In the genomic region with DNA sequence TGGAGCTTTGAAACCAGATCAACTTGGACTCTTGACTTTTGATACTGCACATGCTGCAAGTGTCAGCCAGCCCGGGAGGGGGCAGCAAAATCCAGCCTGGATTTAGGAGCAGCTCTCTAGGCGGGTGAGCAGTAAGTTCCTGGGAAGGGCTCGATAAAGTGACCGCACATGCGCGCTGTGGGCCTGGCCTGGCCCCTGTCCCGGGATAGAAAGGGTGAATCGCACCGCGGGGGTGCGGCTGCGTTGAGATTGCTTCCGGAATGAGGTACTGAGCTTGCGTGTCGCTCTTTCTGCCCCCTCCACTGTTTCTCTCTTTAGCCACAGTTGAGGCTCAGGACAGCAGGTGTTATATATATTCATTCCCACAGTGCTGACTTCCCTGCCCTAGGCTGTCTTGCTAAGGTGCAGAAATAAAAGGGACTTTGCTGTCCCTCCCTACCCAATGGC, we compare ENCODE assay signal across 8 mouse cellular contexts. TPM values are rescaled to one million over a fixed set of nuclear protein-coding genes. Genes with fewer than 3 reads are reported as not detected.
DNase-seq lines count a peak whose midpoint lies in the region; ATAC-seq and TF ChIP-seq lines count a peak whose summit lies in the region.

No protein-coding gene starts in this region.

- TF ChIP-seq EP300 in stomach, postnatal 0 days (optimal IDR thresholded peaks at IDR 0.05): no peak

- H3K79me2 ChIP-seq in C2C12 (ENCODE audit: control insufficient read depth, insufficient read depth): no peaks in the 10 kb centered on the region

- no peak overlapping the region for H3ac ChIP-seq in C2C12 (ENCODE audit: control insufficient read depth, insufficient read length, low read depth)

- peak; percentile 94 for DNase-seq in brain, adult 2 months (ENCODE audit: low read depth, low spot score)
- peak; percentile 73 for DNase-seq in fibroblast of lung, adult 2 months (ENCODE audit: low read depth)
- DNase-seq in kidney, postnatal 14 days: peak; percentile 89
- peak; percentile 53 for DNase-seq in liver, embryonic 13.5 days
- DNase-seq in neural tube, embryonic 11.5 days (ENCODE audit: low spot score): peak; percentile 90
- DNase-seq in stomach, postnatal 0 days (ENCODE audit: low spot score): peak; percentile 96

- 0% methylated on average over 13 of the region's 15 CpGs for WGBS in heart, embryonic 14.5 days
- under 1% methylated on average over 15 of the region's 15 CpGs for WGBS in liver, embryonic 13.5 days (ENCODE audit: insufficient replicate concordance)
- 0% methylated on average over 15 of the region's 15 CpGs for WGBS in neural tube, embryonic 11.5 days
- WGBS in stomach, postnatal 0 days: 0% methylated on average over 15 of the region's 15 CpGs

- 0 out of 4 replicates have a peak overlapping the region, but pooled peaks of 1 of the 2 experiments have one; percentile 28 for H3K27ac ChIP-seq in heart, embryonic 14.5 days (replicated peaks in 1 of 2; ENCODE audit: control insufficient read depth in 1 of 2, insufficient read depth in 1 of 2, low read depth in 2 of 2, low read length in 2 of 2)
- H3K27ac ChIP-seq in liver, embryonic 13.5 days: no peak overlapping the region
- H3K27ac ChIP-seq in neural tube, embryonic 11.5 days (ENCODE audit: low read depth, low read length): no peak overlapping the region
- H3K27ac ChIP-seq in stomach, postnatal 0 days (replicated peaks): no peak overlapping the region; the same call in 1 of the 2 replicates

- ATAC-seq in heart, embryonic 14.5 days (ENCODE audit: insufficient number of reproducible peaks, insufficient read depth, low FRiP score, low read depth): peak; percentile 89; the same call in 1 of the 2 replicates
- peak; percentile 79 for ATAC-seq in liver, embryonic 13.5 days (ENCODE audit: low read depth)
- peak; percentile 95 for ATAC-seq in neural tube, embryonic 11.5 days (ENCODE audit: insufficient read depth, low FRiP score, low TSS enrichment)
- peak; percentile 98 for ATAC-seq in stomach, postnatal 0 days (ENCODE audit: low FRiP score, low TSS enrichment)

- no peaks in the 10 kb centered on the region for H3K36me3 ChIP-seq in C2C12 (ENCODE audit: control insufficient read depth, insufficient read depth)
- no peaks in the 10 kb centered on the region for H3K36me3 ChIP-seq in heart, embryonic 14.5 days (ENCODE audit: control insufficient read depth, insufficient read depth, low read length)
- H3K36me3 ChIP-seq in liver, embryonic 13.5 days: no peaks in the 10 kb centered on the region
- no peaks in the 10 kb centered on the region for H3K36me3 ChIP-seq in neural tube, embryonic 11.5 days (ENCODE audit: control insufficient read depth, insufficient read depth, low read length)
- H3K36me3 ChIP-seq in stomach, postnatal 0 days (ENCODE audit: control insufficient read depth, insufficient read depth, low read length): no peaks in the 10 kb centered on the region

- peak overlapping the region; percentile 75 for H3K4me2 ChIP-seq in heart, embryonic 14.5 days (ENCODE audit: low read length)
- peak overlapping the region; percentile 52 for H3K4me2 ChIP-seq in liver, embryonic 13.5 days
- H3K4me2 ChIP-seq in neural tube, embryonic 11.5 days (ENCODE audit: low read depth): peak overlapping the region; percentile 62
- peak overlapping the region; percentile 63 for H3K4me2 ChIP-seq in stomach, postnatal 0 days (replicated peaks; ENCODE audit: low read depth)

- H3K27me3 ChIP-seq in C2C12 (ENCODE audit: control insufficient read depth, insufficient read depth, insufficient read length): peaks cover 6% of the 10 kb centered on the region
- peaks cover 3% of the 10 kb centered on the region; the same call in 1 of the 2 replicates for H3K27me3 ChIP-seq in heart, embryonic 14.5 days (ENCODE audit: control insufficient read depth, insufficient read depth, low read length)
- peaks cover 6% of the 10 kb centered on the region for H3K27me3 ChIP-seq in liver, embryonic 13.5 days
- no peaks in the 10 kb centered on the region for H3K27me3 ChIP-seq in neural tube, embryonic 11.5 days (ENCODE audit: control insufficient read depth, insufficient read depth, low read length)
- H3K27me3 ChIP-seq in stomach, postnatal 0 days (ENCODE audit: control insufficient read depth, insufficient read depth, low read length): no peaks in the 10 kb centered on the region

- no peak overlapping the region for H3K4me3 ChIP-seq in C2C12 (ENCODE audit: insufficient read depth, poor library complexity, severe bottlenecking)
- peak overlapping the region; percentile 47 to 50 for H3K4me3 ChIP-seq in heart, embryonic 14.5 days (ENCODE audit: control insufficient read depth in 1 of 2, insufficient read depth in 1 of 2, low read depth in 1 of 2, low read length in 2 of 2)
- peak overlapping the region; percentile 40 for H3K4me3 ChIP-seq in liver, embryonic 13.5 days (replicated peaks)
- H3K4me3 ChIP-seq in neural tube, embryonic 11.5 days (ENCODE audit: low read depth, low read length): peak overlapping the region; percentile 34
- peak overlapping the region; percentile 35 for H3K4me3 ChIP-seq in stomach, postnatal 0 days (ENCODE audit: low read depth, low read length)

- no peaks in the 10 kb centered on the region for H3K79me3 ChIP-seq in C2C12 (ENCODE audit: low read depth)

- H3K9ac ChIP-seq in heart, embryonic 14.5 days (ENCODE audit: low read length): peak overlapping the region; percentile 70
- peak overlapping the region; percentile 26; the same call in 1 of the 2 replicates for H3K9ac ChIP-seq in liver, embryonic 13.5 days
- peak overlapping the region; percentile 40 for H3K9ac ChIP-seq in neural tube, embryonic 11.5 days (ENCODE audit: low read length)
- H3K9ac ChIP-seq in stomach, postnatal 0 days (ENCODE audit: low read length): peak overlapping the region; percentile 19; the same call in 1 of the 2 replicates

- TF ChIP-seq CTCF in C2C12 (IDR thresholded peaks at IDR 0.05; ENCODE audit: control insufficient read depth, insufficient read depth, insufficient read length): peak; percentile 66
- TF ChIP-seq CTCF in stomach, postnatal 0 days (IDR thresholded peaks at IDR 0.05; ENCODE audit: low read depth): peak; percentile 97

- H3K4me1 ChIP-seq in heart, embryonic 14.5 days (ENCODE audit: control insufficient read depth in 2 of 2, insufficient read depth in 2 of 2, low read length in 2 of 2): peaks cover 0 to 7% of the 10 kb centered on the region in 2 experiments; a peak in 2 of 4 replicates
- H3K4me1 ChIP-seq in liver, embryonic 13.5 days (replicated peaks): no peaks in the 10 kb centered on the region
- no peaks in the 10 kb centered on the region for H3K4me1 ChIP-seq in neural tube, embryonic 11.5 days (ENCODE audit: control insufficient read depth, insufficient read depth, low read length)
- no peaks in the 10 kb centered on the region for H3K4me1 ChIP-seq in stomach, postnatal 0 days (replicated peaks; ENCODE audit: control insufficient read depth, insufficient read depth)

- H3K9me3 ChIP-seq in heart, embryonic 14.5 days (ENCODE audit: control insufficient read depth, low read length): no peaks in the 10 kb centered on the region
- H3K9me3 ChIP-seq in liver, embryonic 13.5 days (replicated peaks): no peaks in the 10 kb centered on the region
- H3K9me3 ChIP-seq in neural tube, embryonic 11.5 days (ENCODE audit: control insufficient read depth, low read length): no peaks in the 10 kb centered on the region
- H3K9me3 ChIP-seq in stomach, postnatal 0 days (ENCODE audit: control insufficient read depth, low read length): no peaks in the 10 kb centered on the region

TF ChIP-seq in C2C12, 6 proteins besides CTCF, POLR2A, EP300 and RAD21:
- TF ChIP-seq MAX (IDR thresholded peaks at IDR 0.05) (no peak), MYOD1 (IDR thresholded peaks at IDR 0.05; ENCODE audit: control insufficient read depth, insufficient read length, low read depth) (no peak)

RNA-seq across cellular contexts. Expression of gene Tmem14a, which starts 52.1 kb away (rescaled TPM):
- polyA plus RNA-seq in C2C12 (2012; fragmentation: generic; extraction: Trizol): 0.87 TPM
- polyA plus RNA-seq in heart, embryonic 14.5 days (2014; fragmentation: Nextera tagmentation; extraction: Ambion mirVana): 11.8 and 12.5 TPM in 2 replicates
- polyA plus RNA-seq in liver, embryonic 13.5 days (2015; fragmentation: Nextera tagmentation; extraction: Ambion mirVana): 3.7 and 4.9 TPM in 2 replicates
- polyA plus RNA-seq in neural tube, embryonic 11.5 days (2014; fragmentation: Nextera tagmentation; extraction: Ambion mirVana): 11.3 and 11.9 TPM in 2 replicates
- 9.9 and 10.9 TPM in 2 replicates for polyA plus RNA-seq in stomach, postnatal 0 days (2015; fragmentation: Nextera tagmentation; extraction: Ambion mirVana)

Comparison
In these comparisons a context has a peak if more than half of its experiments do, and no peak if none do; other contexts are left out.
1. H3K9ac ChIP-seq: peak in every context shown above with its lines; median percentile 70 in heart, embryonic 14.5 days; 40 in neural tube, embryonic 11.5 days; 26 in liver, embryonic 13.5 days; 19 in stomach, postnatal 0 days.